Mouse (Mus musculus): ENCODE measurements around the gene Ocm.
"Not testable (repeated sequence)": the region's sequence is repeated elsewhere in the genome, so short reads cannot be mapped to it uniquely, and the experiment has no call there.

Ocm gene

GRCm38 (mm10) chr5:144026620-144027263 is at the start of gene Ocm:
Gene Ocm (minus strand): TSS chr5:144026670.
- no peak for DNase-seq (ENCODE audit: low spot score in 2 of 2)

- DNase-seq (ENCODE audit: low spot score in 2 of 2), result no peak
Measured at GRCm38 (mm10) chr5:144071249-144071648, 44.8 kb upstream of the Ocm start.

- no peak for DNase-seq (ENCODE audit: low spot score in 2 of 2)
Measured at GRCm38 (mm10) chr5:144070064-144070463, 43.6 kb upstream of the Ocm start.

- DNase-seq (ENCODE audit: low spot score in 2 of 2), result no peak
Measured at GRCm38 (mm10) chr5:144066036-144066435, 39.6 kb upstream of the Ocm start.

GRCm38 (mm10) chr5:144064093-144064492 is 37.6 kb upstream of the Ocm start:
- DNase-seq (ENCODE audit: low spot score in 2 of 2), result no peak

- no peak for DNase-seq (ENCODE audit: low spot score in 2 of 2)
Measured at GRCm38 (mm10) chr5:144054340-144054739, 27.9 kb upstream of the Ocm start.

- DNase-seq (ENCODE audit: low spot score in 2 of 2), result no peak
Measured at GRCm38 (mm10) chr5:144053450-144053849, 27.0 kb upstream of the Ocm start.

- peak in 1 of 2 experiments; percentile 38 for DNase-seq (ENCODE audit: low spot score in 2 of 2)
Measured at GRCm38 (mm10) chr5:144051268-144051667, 24.8 kb upstream of the Ocm start.

- no peak for DNase-seq (ENCODE audit: low spot score in 2 of 2)
Measured at GRCm38 (mm10) chr5:144049881-144050280, 23.4 kb upstream of the Ocm start.

GRCm38 (mm10) chr5:144047324-144047723 is 20.9 kb upstream of the Ocm start:
- no peak for DNase-seq (ENCODE audit: low spot score in 2 of 2)

- DNase-seq (ENCODE audit: low spot score in 2 of 2), result peak in 1 of 2 experiments; percentile 18
Measured at GRCm38 (mm10) chr5:144043166-144043565, 16.7 kb upstream of the Ocm start.

GRCm38 (mm10) chr5:144040720-144041364 is 14.4 kb upstream of the Ocm start:
- DNase-seq (ENCODE audit: low spot score in 2 of 2), result peak; percentile 67 to 82

GRCm38 (mm10) chr5:144039886-144040285 is 13.4 kb upstream of the Ocm start:
- no peak for DNase-seq (ENCODE audit: low spot score in 2 of 2)

GRCm38 (mm10) chr5:144039156-144039675 is 12.7 kb upstream of the Ocm start:
- DNase-seq (ENCODE audit: low spot score in 2 of 2), result no peak

- no peak for DNase-seq (ENCODE audit: low spot score in 2 of 2)
Measured at GRCm38 (mm10) chr5:144036952-144037351, 10.5 kb upstream of the Ocm start.

- DNase-seq (ENCODE audit: low spot score in 2 of 2), result no peak
Measured at GRCm38 (mm10) chr5:144034567-144034966, 8.1 kb upstream of the Ocm start.

GRCm38 (mm10) chr5:144032491-144032890 is 6.0 kb upstream of the Ocm start:
- DNase-seq (ENCODE audit: low spot score in 2 of 2), result no peak

GRCm38 (mm10) chr5:144015845-144016244 is 10.6 kb downstream of the Ocm start:
- no peak for DNase-seq (ENCODE audit: low spot score in 2 of 2)

GRCm38 (mm10) chr5:144015312-144015650 is 11.2 kb downstream of the Ocm start:
- DNase-seq (ENCODE audit: low spot score in 2 of 2), result no peak

GRCm38 (mm10) chr5:144014551-144015311 is 11.7 kb downstream of the Ocm start, which contains the start of gene Ccz1:
Gene Ccz1 (minus strand): TSS chr5:144014877.
- DNase-seq (ENCODE audit: low spot score in 2 of 2), result peak; percentile 75 to 83

- not testable (repeated sequence) for DNase-seq (ENCODE audit: low spot score in 2 of 2)
Measured at GRCm38 (mm10) chr5:144013366-144014134, 12.9 kb downstream of the Ocm start.

Measured in spleen, postnatal 10 days (tissue).